Mouse (Mus musculus): ENCODE results near the gene Mad1l1. TPM values are rescaled to one million over a fixed set of nuclear protein-coding genes. Genes with fewer than 3 reads are reported as not detected.
A peak's percentile ranks its signal among the peaks of the same experiment; 100 is the strongest.

Gene Mad1l1
- polyA plus RNA-seq, 1 experiment from 2014 or later = 44.2 TPM

DNA sequence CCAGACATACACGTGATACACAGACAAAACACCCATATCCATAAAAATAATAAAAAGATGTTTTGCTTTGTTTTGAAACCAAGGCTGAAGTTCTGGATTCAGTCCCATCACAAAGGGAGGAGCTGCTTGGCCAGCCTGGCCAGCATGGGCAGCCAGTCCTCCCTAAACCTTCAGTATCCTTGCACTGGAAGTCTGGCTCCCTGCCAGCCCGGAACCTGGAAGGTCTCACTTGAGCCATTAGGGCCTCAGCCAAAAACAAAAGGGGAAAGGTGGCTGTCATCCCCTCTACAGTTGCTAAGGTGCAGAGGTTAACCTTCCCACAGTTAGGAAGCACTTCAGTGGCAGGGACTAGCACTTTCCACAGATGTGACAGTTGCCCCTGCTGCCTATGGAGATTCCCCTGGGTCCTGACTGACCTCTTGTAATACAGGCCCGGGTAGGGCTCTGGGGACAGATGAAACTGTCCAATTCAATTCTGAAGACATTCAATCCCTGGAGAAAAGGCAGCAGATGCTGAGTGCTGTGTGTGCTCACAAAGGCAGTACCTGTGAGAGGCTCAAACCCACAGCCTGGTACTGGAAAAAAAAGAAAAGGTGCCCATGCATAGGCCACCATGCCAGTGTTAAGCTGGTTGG lies 100.2 kb downstream of the Mad1l1 start:
- Histone ChIP-seq H3K4me2 (no peak overlapping the region), H3K4me3 (ENCODE audit: low read depth, low read length) (no peak overlapping the region), H3K36me3 (ENCODE audit: control insufficient read depth, insufficient read depth, low read length) (no peaks in the 10 kb centered on the region), H3K27ac (ENCODE audit: low read depth, low read length) (no peak overlapping the region), H3K9ac (ENCODE audit: low read length) (no peak overlapping the region), H3K27me3 (ENCODE audit: control insufficient read depth, insufficient read depth, low read length) (no peaks in the 10 kb centered on the region), H3K9me3 (ENCODE audit: control insufficient read depth, low read length) (no peaks in the 10 kb centered on the region), H3K4me1 (ENCODE audit: control insufficient read depth, insufficient read depth, low read length) (peaks cover 18% of the 10 kb centered on the region)
- 78% methylated on average over 3 of the region's 3 CpGs for WGBS
- no peak for ATAC-seq (ENCODE audit: low FRiP score)
- no peak for DNase-seq (ENCODE audit: low spot score, missing footprints)

DNA sequence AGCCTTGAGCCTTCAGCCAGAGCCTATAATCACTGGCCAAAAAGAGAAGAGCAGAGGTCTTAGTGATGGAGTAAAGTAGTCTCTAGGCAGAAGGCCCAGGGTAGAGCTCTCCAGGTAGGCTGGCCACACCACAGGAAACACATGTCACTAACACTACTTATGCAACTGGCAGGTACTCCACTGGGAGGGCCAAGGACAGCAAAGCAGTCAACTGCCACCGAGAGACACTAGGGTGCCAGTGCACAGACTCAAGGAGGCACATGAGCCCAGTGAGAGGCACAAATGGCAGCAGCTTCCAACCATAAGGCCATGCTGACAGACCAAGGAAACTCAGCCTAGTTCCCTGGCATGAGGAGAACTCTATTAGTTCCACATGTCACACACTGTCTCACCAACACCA lies 102.1 kb downstream of the Mad1l1 start:
- H3K4me1 ChIP-seq (ENCODE audit: control insufficient read depth, insufficient read depth, low read length) = peaks cover 18% of the 10 kb centered on the region
- DNase-seq (ENCODE audit: low spot score, missing footprints) = no peak
- 92% methylated on average over 1 of the region's 1 CpGs for WGBS

DNA sequence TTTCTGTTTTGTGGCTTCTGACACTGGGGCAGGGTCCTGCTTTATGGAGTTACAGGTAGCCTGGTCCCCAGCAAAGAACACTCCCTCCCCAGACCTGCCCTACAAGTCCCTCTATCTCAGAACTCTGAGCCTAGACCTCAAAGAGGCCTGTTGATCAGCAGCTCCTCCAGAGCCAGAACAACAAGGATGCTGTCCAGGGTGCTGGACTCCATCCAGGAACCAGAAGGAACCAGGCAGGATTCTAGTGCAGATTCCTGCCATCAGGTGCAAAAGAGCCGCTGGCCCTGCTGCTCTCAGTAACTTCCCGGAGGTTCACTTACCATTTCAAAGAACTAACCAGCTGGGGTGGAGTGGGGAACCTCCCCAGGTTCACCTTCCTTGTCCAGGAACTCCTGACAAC lies 103.5 kb downstream of the Mad1l1 start:
- Histone ChIP-seq H3K4me1 (ENCODE audit: control insufficient read depth, insufficient read depth, low read length) (peaks cover 8% of the 10 kb centered on the region; the same call in 1 of the 2 replicates), H3K36me3 (ENCODE audit: control insufficient read depth, insufficient read depth, low read length) (no peaks in the 10 kb centered on the region), H3K9ac (ENCODE audit: low read length) (no peak overlapping the region), H3K4me2 (no peak overlapping the region), H3K4me3 (ENCODE audit: low read depth, low read length) (no peak overlapping the region), H3K27ac (ENCODE audit: low read depth, low read length) (no peak overlapping the region), H3K9me3 (ENCODE audit: control insufficient read depth, low read length) (no peaks in the 10 kb centered on the region), H3K27me3 (ENCODE audit: control insufficient read depth, insufficient read depth, low read length) (no peaks in the 10 kb centered on the region)
- DNase-seq (ENCODE audit: low spot score, missing footprints) (no peak), ATAC-seq (ENCODE audit: low FRiP score) (no peak)
- 43% methylated on average over 2 of the region's 2 CpGs for WGBS

More for the DNA sequence above, 102.1 kb downstream of the Mad1l1 start:
- no peak for ATAC-seq (ENCODE audit: low FRiP score)
- H3K27ac ChIP-seq (ENCODE audit: low read depth, low read length) = no peak overlapping the region
- H3K9ac ChIP-seq (ENCODE audit: low read length) = no peak overlapping the region
- H3K9me3 ChIP-seq (ENCODE audit: control insufficient read depth, low read length) = no peaks in the 10 kb centered on the region
- H3K27me3 ChIP-seq (ENCODE audit: control insufficient read depth, insufficient read depth, low read length) = no peaks in the 10 kb centered on the region
- no peak overlapping the region for H3K4me3 ChIP-seq (ENCODE audit: low read depth, low read length)
- H3K36me3 ChIP-seq (ENCODE audit: control insufficient read depth, insufficient read depth, low read length) = no peaks in the 10 kb centered on the region
- no peak overlapping the region for H3K4me2 ChIP-seq

DNA sequence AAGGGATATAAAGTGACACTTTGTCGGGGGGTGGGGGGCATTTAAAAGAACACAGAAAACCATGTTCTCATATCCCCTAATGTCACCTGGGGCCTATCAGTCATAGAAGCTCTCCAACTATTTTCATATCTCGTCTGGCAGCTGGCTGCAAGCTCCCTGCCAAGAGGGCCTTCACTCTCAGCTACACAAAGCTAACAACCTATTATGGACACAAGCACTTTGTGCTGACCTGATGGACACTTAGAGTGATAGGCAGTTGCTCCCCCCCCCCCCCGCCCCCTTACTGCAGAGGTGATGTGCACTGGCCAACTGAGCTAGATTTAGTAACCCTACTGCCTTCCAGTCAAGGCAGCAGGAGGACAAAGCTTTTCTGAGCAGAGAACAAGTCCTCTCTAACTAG lies 104.3 kb downstream of the Mad1l1 start:
- H3K4me1 ChIP-seq (ENCODE audit: control insufficient read depth, insufficient read depth, low read length) = peaks cover 5% of the 10 kb centered on the region; the same call in 1 of the 2 replicates
- no peak overlapping the region for H3K9ac ChIP-seq (ENCODE audit: low read length)
- ATAC-seq (ENCODE audit: low FRiP score) = no peak
- no peaks in the 10 kb centered on the region for H3K27me3 ChIP-seq (ENCODE audit: control insufficient read depth, insufficient read depth, low read length)
- H3K36me3 ChIP-seq (ENCODE audit: control insufficient read depth, insufficient read depth, low read length) = no peaks in the 10 kb centered on the region
- DNase-seq (ENCODE audit: low spot score, missing footprints) = no peak
- 75% methylated on average over 3 of the region's 3 CpGs for whole genome bisulfite sequencing
- no peak overlapping the region for H3K27ac ChIP-seq (ENCODE audit: low read depth, low read length)
- H3K4me2 ChIP-seq = no peak overlapping the region
- no peak overlapping the region for H3K4me3 ChIP-seq (ENCODE audit: low read depth, low read length)
- no peaks in the 10 kb centered on the region for H3K9me3 ChIP-seq (ENCODE audit: control insufficient read depth, low read length)

DNA sequence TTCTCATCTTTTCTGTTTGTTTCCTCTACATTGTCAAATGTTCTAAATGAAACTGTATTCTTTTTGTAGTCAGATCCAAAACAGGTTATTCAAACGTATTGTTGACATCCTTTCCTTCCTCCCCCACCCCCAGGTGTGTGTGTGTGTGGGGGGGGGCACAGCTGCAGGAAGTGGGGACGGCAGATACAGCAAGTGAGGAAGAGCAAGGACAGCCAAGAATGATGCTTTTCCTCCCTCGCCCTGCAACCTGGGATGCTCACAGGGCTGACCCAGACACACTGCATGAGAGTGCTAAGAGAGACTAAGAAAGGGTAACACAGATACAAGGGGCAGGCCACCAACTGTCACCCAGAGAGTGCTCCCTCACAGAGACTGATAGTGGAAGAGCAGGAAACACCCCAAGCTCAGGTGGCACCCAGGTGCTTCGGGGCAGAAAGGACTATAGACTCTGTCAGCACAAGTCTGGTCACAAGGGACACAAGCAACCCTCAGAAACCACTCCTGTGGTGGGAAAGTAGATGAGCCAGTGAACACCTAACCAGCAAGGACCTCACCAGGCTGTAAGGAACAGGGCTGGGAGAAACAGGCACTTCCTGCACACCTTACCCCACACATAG lies 105.8 kb downstream of the Mad1l1 start:
- H3K27ac ChIP-seq (ENCODE audit: low read depth, low read length) = no peak overlapping the region
- H3K9ac ChIP-seq (ENCODE audit: low read length) = no peak overlapping the region
- peaks cover 5% of the 10 kb centered on the region; the same call in 1 of the 2 replicates for H3K4me1 ChIP-seq (ENCODE audit: control insufficient read depth, insufficient read depth, low read length)
- no peak for ATAC-seq (ENCODE audit: low FRiP score)
- H3K36me3 ChIP-seq (ENCODE audit: control insufficient read depth, insufficient read depth, low read length) = no peaks in the 10 kb centered on the region; the same call in 1 of the 2 replicates
- WGBS = 82% methylated on average over 4 of the region's 4 CpGs
- H3K4me2 ChIP-seq = no peak overlapping the region
- H3K27me3 ChIP-seq (ENCODE audit: control insufficient read depth, insufficient read depth, low read length) = no peaks in the 10 kb centered on the region
- DNase-seq (ENCODE audit: low spot score, missing footprints) = no peak
- H3K4me3 ChIP-seq (ENCODE audit: low read depth, low read length) = no peak overlapping the region
- no peaks in the 10 kb centered on the region for H3K9me3 ChIP-seq (ENCODE audit: control insufficient read depth, low read length)

DNA sequence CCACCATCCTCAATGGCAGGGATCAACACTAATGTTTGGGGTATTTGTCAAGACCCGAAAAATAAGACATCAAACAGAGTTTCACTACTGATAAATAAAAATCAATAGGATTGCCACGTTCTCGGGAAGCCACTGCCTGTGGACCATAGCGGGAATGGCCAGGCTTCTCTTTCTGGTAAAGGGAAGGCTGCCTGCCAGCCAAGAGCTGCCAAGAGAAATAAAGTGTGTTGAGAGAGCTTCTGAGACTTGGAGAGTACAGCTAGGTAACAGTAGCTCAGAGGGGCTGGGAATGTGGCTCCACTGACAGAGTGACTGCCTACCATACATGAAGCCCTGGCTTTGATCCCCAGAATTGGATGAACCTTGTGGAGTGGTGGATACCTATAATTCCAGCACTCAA lies 108.4 kb downstream of the Mad1l1 start:
- H3K36me3 ChIP-seq (ENCODE audit: control insufficient read depth, insufficient read depth, low read length) = no peaks in the 10 kb centered on the region; the same call in 1 of the 2 replicates
- no peaks in the 10 kb centered on the region for H3K27me3 ChIP-seq (ENCODE audit: control insufficient read depth, insufficient read depth, low read length)
- H3K4me2 ChIP-seq = no peak overlapping the region
- WGBS = 89% methylated on average over 4 of the region's 4 CpGs
- no peak overlapping the region for H3K4me3 ChIP-seq (ENCODE audit: low read depth, low read length)
- DNase-seq (ENCODE audit: low spot score, missing footprints) = no peak
- no peaks in the 10 kb centered on the region for H3K9me3 ChIP-seq (ENCODE audit: control insufficient read depth, low read length)
- H3K27ac ChIP-seq (ENCODE audit: low read depth, low read length) = no peak overlapping the region
- no peak for ATAC-seq (ENCODE audit: low FRiP score)
- H3K9ac ChIP-seq (ENCODE audit: low read length) = no peak overlapping the region
- H3K4me1 ChIP-seq (ENCODE audit: control insufficient read depth, insufficient read depth, low read length) = peaks cover 12% of the 10 kb centered on the region; the same call in 1 of the 2 replicates

- Histone ChIP-seq H3K4me2 (no peak overlapping the region), H3K9ac (ENCODE audit: low read length) (no peak overlapping the region), H3K27me3 (ENCODE audit: control insufficient read depth, insufficient read depth, low read length) (no peaks in the 10 kb centered on the region), H3K36me3 (ENCODE audit: control insufficient read depth, insufficient read depth, low read length) (no peaks in the 10 kb centered on the region; the same call in 1 of the 2 replicates), H3K4me1 (ENCODE audit: control insufficient read depth, insufficient read depth, low read length) (peaks cover 12% of the 10 kb centered on the region; the same call in 1 of the 2 replicates), H3K27ac (ENCODE audit: low read depth, low read length) (no peak overlapping the region), H3K9me3 (ENCODE audit: control insufficient read depth, low read length) (no peaks in the 10 kb centered on the region), H3K4me3 (ENCODE audit: low read depth, low read length) (no peak overlapping the region)
- ATAC-seq (ENCODE audit: low FRiP score) (no peak), DNase-seq (ENCODE audit: low spot score, missing footprints) (no peak)
- WGBS = 82% methylated on average over 6 of the region's 6 CpGs
Measured at GRCm38 (mm10) chr5:140210417-140211184, 110.8 kb downstream of the Mad1l1 start.

GRCm38 (mm10) chr5:140208743-140209409 lies 112.5 kb downstream of the Mad1l1 start:
- H3K4me2 ChIP-seq = no peak overlapping the region
- 40% methylated on average over 19 of the region's 19 CpGs for WGBS
- peak; percentile 71 for ATAC-seq (ENCODE audit: low FRiP score)

More at GRCm38 (mm10) chr5:140208743-140209409, 112.5 kb downstream of the Mad1l1 start:
- Histone ChIP-seq H3K9me3 (ENCODE audit: control insufficient read depth, low read length) (no peaks in the 10 kb centered on the region), H3K27ac (ENCODE audit: low read depth, low read length) (peak overlapping the region; percentile 48), H3K4me3 (ENCODE audit: low read depth, low read length) (no peak overlapping the region), H3K36me3 (ENCODE audit: control insufficient read depth, insufficient read depth, low read length) (no peaks in the 10 kb centered on the region; the same call in 1 of the 2 replicates), H3K27me3 (ENCODE audit: control insufficient read depth, insufficient read depth, low read length) (no peaks in the 10 kb centered on the region), H3K9ac (ENCODE audit: low read length) (peak overlapping the region; percentile 42), H3K4me1 (ENCODE audit: control insufficient read depth, insufficient read depth, low read length) (peaks cover 12% of the 10 kb centered on the region; the same call in 1 of the 2 replicates)
- DNase-seq (ENCODE audit: low spot score, missing footprints) = no peak
